Mouse (Mus musculus): ENCODE data around the gene Zdhhc9. TPM values are rescaled to one million over a fixed set of nuclear protein-coding genes. Genes with fewer than 3 reads are reported as not detected.

Gene Zdhhc9
- polyA plus RNA-seq, 1 experiment from 2014 or later = 9.0 TPM

- Histone ChIP-seq H3K36me3 (ENCODE audit: control insufficient read depth, insufficient read depth, low read length) (no peaks in the 10 kb centered on the region), H3K27ac (ENCODE audit: low read length) (no peak overlapping the region), H3K27me3 (ENCODE audit: control insufficient read depth, insufficient read depth, low read depth, low read length) (no peaks in the 10 kb centered on the region), H3K9ac (ENCODE audit: low read depth, low read length) (no peak overlapping the region), H3K4me3 (ENCODE audit: low read depth, low read length) (no peak overlapping the region), H3K4me1 (ENCODE audit: control insufficient read depth, insufficient read depth, low read length) (peaks cover 7% of the 10 kb centered on the region; the same call in 1 of the 2 replicates), H3K9me3 (replicated peaks; ENCODE audit: control insufficient read depth, low read length, poor library complexity, severe bottlenecking) (no peaks in the 10 kb centered on the region), H3K4me2 (ENCODE audit: low read length) (no peak overlapping the region)
- no peak for ATAC-seq
- WGBS = 31% methylated on average over 14 of the region's 14 CpGs
Measured at GRCm38 (mm10) chrX:48139368-48140285, 69.1 kb downstream of the Zdhhc9 start.

- H3K9me3 ChIP-seq (replicated peaks; ENCODE audit: control insufficient read depth, low read length, poor library complexity, severe bottlenecking) = no peaks in the 10 kb centered on the region
- peak; percentile 36; the same call in 1 of the 2 replicates for ATAC-seq
- no peak overlapping the region for H3K9ac ChIP-seq (ENCODE audit: low read depth, low read length)
- H3K27me3 ChIP-seq (ENCODE audit: control insufficient read depth, insufficient read depth, low read depth, low read length) = no peaks in the 10 kb centered on the region
- H3K36me3 ChIP-seq (ENCODE audit: control insufficient read depth, insufficient read depth, low read length) = no peaks in the 10 kb centered on the region
- H3K27ac ChIP-seq (ENCODE audit: low read length) = no peak overlapping the region
- no peak overlapping the region for H3K4me2 ChIP-seq (ENCODE audit: low read length)
- H3K4me1 ChIP-seq (ENCODE audit: control insufficient read depth, insufficient read depth, low read length) = peaks cover 7% of the 10 kb centered on the region; the same call in 1 of the 2 replicates
- no peak overlapping the region for H3K4me3 ChIP-seq (ENCODE audit: low read depth, low read length)
- WGBS = 54% methylated on average over 7 of the region's 7 CpGs
Measured at GRCm38 (mm10) chrX:48138539-48139275, 70.0 kb downstream of the Zdhhc9 start.

GRCm38 (mm10) chrX:48138011-48138410 is 70.7 kb downstream of the Zdhhc9 start:
- no peak for ATAC-seq
- no peak overlapping the region for H3K27ac ChIP-seq (ENCODE audit: low read length)
- no peaks in the 10 kb centered on the region for H3K27me3 ChIP-seq (ENCODE audit: control insufficient read depth, insufficient read depth, low read depth, low read length)
- no peak overlapping the region for H3K9ac ChIP-seq (ENCODE audit: low read depth, low read length)
- no peaks in the 10 kb centered on the region for H3K9me3 ChIP-seq (replicated peaks; ENCODE audit: control insufficient read depth, low read length, poor library complexity, severe bottlenecking)
- H3K4me2 ChIP-seq (ENCODE audit: low read length) = no peak overlapping the region
- no peaks in the 10 kb centered on the region for H3K36me3 ChIP-seq (ENCODE audit: control insufficient read depth, insufficient read depth, low read length)
- H3K4me1 ChIP-seq (ENCODE audit: control insufficient read depth, insufficient read depth, low read length) = peaks cover 7% of the 10 kb centered on the region; the same call in 1 of the 2 replicates
- no peak overlapping the region for H3K4me3 ChIP-seq (ENCODE audit: low read depth, low read length)
- 63% methylated on average over 6 of the region's 6 CpGs for WGBS

- ATAC-seq = no peak
- Histone ChIP-seq H3K4me3 (ENCODE audit: low read depth, low read length) (no peak overlapping the region), H3K27me3 (ENCODE audit: control insufficient read depth, insufficient read depth, low read depth, low read length) (no peaks in the 10 kb centered on the region), H3K36me3 (ENCODE audit: control insufficient read depth, insufficient read depth, low read length) (no peaks in the 10 kb centered on the region), H3K9ac (ENCODE audit: low read depth, low read length) (no peak overlapping the region), H3K9me3 (replicated peaks; ENCODE audit: control insufficient read depth, low read length, poor library complexity, severe bottlenecking) (no peaks in the 10 kb centered on the region), H3K27ac (ENCODE audit: low read length) (no peak overlapping the region), H3K4me2 (ENCODE audit: low read length) (no peak overlapping the region), H3K4me1 (ENCODE audit: control insufficient read depth, insufficient read depth, low read length) (peaks cover 7% of the 10 kb centered on the region; the same call in 1 of the 2 replicates)
- WGBS = 86% methylated on average over 4 of the region's 4 CpGs
Measured at GRCm38 (mm10) chrX:48136935-48137334, 71.7 kb downstream of the Zdhhc9 start.

- Histone ChIP-seq H3K27ac (ENCODE audit: low read length) (no peak overlapping the region), H3K27me3 (ENCODE audit: control insufficient read depth, insufficient read depth, low read depth, low read length) (no peaks in the 10 kb centered on the region), H3K9me3 (replicated peaks; ENCODE audit: control insufficient read depth, low read length, poor library complexity, severe bottlenecking) (no peaks in the 10 kb centered on the region), H3K36me3 (ENCODE audit: control insufficient read depth, insufficient read depth, low read length) (no peaks in the 10 kb centered on the region), H3K9ac (ENCODE audit: low read depth, low read length) (no peak overlapping the region), H3K4me2 (ENCODE audit: low read length) (no peak overlapping the region), H3K4me3 (ENCODE audit: low read depth, low read length) (no peak overlapping the region), H3K4me1 (ENCODE audit: control insufficient read depth, insufficient read depth, low read length) (no peaks in the 10 kb centered on the region)
- 57% methylated on average over 1 of the region's 1 CpGs for whole genome bisulfite sequencing
- no peak for ATAC-seq
Measured at GRCm38 (mm10) chrX:48129167-48129566, 79.5 kb downstream of the Zdhhc9 start.

GRCm38 (mm10) chrX:48127502-48128218 is 81.0 kb downstream of the Zdhhc9 start:
- no peak overlapping the region for H3K27ac ChIP-seq (ENCODE audit: low read length)
- H3K4me1 ChIP-seq (ENCODE audit: control insufficient read depth, insufficient read depth, low read length) = no peaks in the 10 kb centered on the region
- no peak for ATAC-seq
- 78% methylated on average over 6 of the region's 6 CpGs for WGBS
- no peak overlapping the region for H3K9ac ChIP-seq (ENCODE audit: low read depth, low read length)
- no peaks in the 10 kb centered on the region for H3K27me3 ChIP-seq (ENCODE audit: control insufficient read depth, insufficient read depth, low read depth, low read length)
- H3K9me3 ChIP-seq (replicated peaks; ENCODE audit: control insufficient read depth, low read length, poor library complexity, severe bottlenecking) = no peaks in the 10 kb centered on the region
- H3K36me3 ChIP-seq (ENCODE audit: control insufficient read depth, insufficient read depth, low read length) = no peaks in the 10 kb centered on the region
- H3K4me2 ChIP-seq (ENCODE audit: low read length) = no peak overlapping the region
- H3K4me3 ChIP-seq (ENCODE audit: low read depth, low read length) = no peak overlapping the region

GRCm38 (mm10) chrX:48126903-48127476 is 81.7 kb downstream of the Zdhhc9 start:
- no peak for ATAC-seq
- H3K27me3 ChIP-seq (ENCODE audit: control insufficient read depth, insufficient read depth, low read depth, low read length) = no peaks in the 10 kb centered on the region
- WGBS = 62% methylated on average over 6 of the region's 6 CpGs

GRCm38 (mm10) chrX:48124132-48125071 is 84.3 kb downstream of the Zdhhc9 start:
- H3K4me2 ChIP-seq (ENCODE audit: low read length) = 0 out of 2 replicates have a peak overlapping the region, but pooled peaks have one; percentile 6
- H3K4me3 ChIP-seq (ENCODE audit: low read depth, low read length) = no peak overlapping the region
- no peaks in the 10 kb centered on the region for H3K9me3 ChIP-seq (replicated peaks; ENCODE audit: control insufficient read depth, low read length, poor library complexity, severe bottlenecking)
- no peaks in the 10 kb centered on the region for H3K4me1 ChIP-seq (ENCODE audit: control insufficient read depth, insufficient read depth, low read length)
- H3K27me3 ChIP-seq (ENCODE audit: control insufficient read depth, insufficient read depth, low read depth, low read length) = no peaks in the 10 kb centered on the region
- H3K27ac ChIP-seq (ENCODE audit: low read length) = no peak overlapping the region
- no peaks in the 10 kb centered on the region for H3K36me3 ChIP-seq (ENCODE audit: control insufficient read depth, insufficient read depth, low read length)
- no peak overlapping the region for H3K9ac ChIP-seq (ENCODE audit: low read depth, low read length)
- WGBS = 26% methylated on average over 17 of the region's 17 CpGs
- ATAC-seq = no peak

More at GRCm38 (mm10) chrX:48126903-48127476, 81.7 kb downstream of the Zdhhc9 start:
- no peaks in the 10 kb centered on the region for H3K9me3 ChIP-seq (replicated peaks; ENCODE audit: control insufficient read depth, low read length, poor library complexity, severe bottlenecking)
- H3K4me1 ChIP-seq (ENCODE audit: control insufficient read depth, insufficient read depth, low read length) = no peaks in the 10 kb centered on the region
- H3K36me3 ChIP-seq (ENCODE audit: control insufficient read depth, insufficient read depth, low read length) = no peaks in the 10 kb centered on the region
- no peak overlapping the region for H3K4me3 ChIP-seq (ENCODE audit: low read depth, low read length)
- no peak overlapping the region for H3K9ac ChIP-seq (ENCODE audit: low read depth, low read length)
- H3K27ac ChIP-seq (ENCODE audit: low read length) = no peak overlapping the region
- no peak overlapping the region for H3K4me2 ChIP-seq (ENCODE audit: low read length)
